Mouse (Mus musculus): ENCODE results near the gene Pigk.

DNA sequence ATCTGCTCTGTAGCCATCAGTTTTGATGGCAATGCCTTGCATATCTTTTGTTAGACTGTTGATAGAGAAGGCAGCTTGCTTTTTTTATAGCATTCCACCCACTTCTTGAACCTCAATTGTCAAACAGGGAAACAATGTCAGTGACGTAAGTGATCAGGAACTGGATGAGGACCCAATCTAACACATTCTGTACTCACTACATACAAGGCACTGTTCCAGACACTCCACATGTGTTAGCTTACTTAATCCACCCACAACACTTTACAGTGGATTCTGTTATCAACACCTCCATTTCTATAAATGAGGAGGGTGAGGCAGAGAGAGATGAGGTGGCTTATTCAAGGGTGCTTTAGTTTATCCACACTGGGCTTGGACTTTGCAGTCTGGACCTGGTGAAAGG lies 124.0 kb downstream of the Pigk start:
- TF ChIP-seq CTCF (IDR thresholded peaks at IDR 0.05; ENCODE audit: low read depth, low read length) (no peak), TAL1 (conservative IDR thresholded peaks at IDR 0.05; ENCODE audit: low read depth, low read length) (no peak), GATA1 (IDR thresholded peaks at IDR 0.05; ENCODE audit: borderline replicate concordance, low read length) (no peak), GATA2 (IDR thresholded peaks at IDR 0.05; ENCODE audit: borderline replicate concordance, low read depth, low read length) (no peak), POLR2AphosphoS5 (IDR thresholded peaks at IDR 0.05; ENCODE audit: insufficient replicate concordance, low read depth, low read length) (no peak)

Data from G1E (cell line).